Mouse (Mus musculus) adrenal gland, postnatal 4 days (tissue): ENCODE data around the gene Lhx2. TPM values are rescaled to one million over a fixed set of nuclear protein-coding genes. Genes with fewer than 3 reads are reported as not detected.

Experiments
- DNase-seq, 2 experiments: peaks; one replicate each; pipeline ENCODE4 v3.0.0; 2021 to 2022; ENCODE audit warnings: low spot score in 2 of 2, mixed read lengths in 2 of 2
- total RNA-seq, 2 experiments: library from RNA; stranded (reverse); gene quantifications; 2 replicates each; pipeline ENCODE4 v1.2.3; 2021

The Lhx2 gene
- total RNA-seq, 2 experiments from 2014 or later: 0.39 to 1.2 TPM

GRCm38 (mm10) chr2:38346881-38347764, 8.0 kb downstream of the Lhx2 start:
- no peak for DNase-seq

GRCm38 (mm10) chr2:38347811-38348551, 8.9 kb downstream of the Lhx2 start:
- DNase-seq: no peak

GRCm38 (mm10) chr2:38348660-38349420, 9.8 kb downstream of the Lhx2 start:
- DNase-seq: no peak

- DNase-seq: no peak
These were observed 10.6 kb downstream of the Lhx2 start for GRCm38 (mm10) chr2:38349447-38350350.

- no peak for DNase-seq
These were observed 11.3 kb downstream of the Lhx2 start for GRCm38 (mm10) chr2:38350386-38350785.

DNA sequence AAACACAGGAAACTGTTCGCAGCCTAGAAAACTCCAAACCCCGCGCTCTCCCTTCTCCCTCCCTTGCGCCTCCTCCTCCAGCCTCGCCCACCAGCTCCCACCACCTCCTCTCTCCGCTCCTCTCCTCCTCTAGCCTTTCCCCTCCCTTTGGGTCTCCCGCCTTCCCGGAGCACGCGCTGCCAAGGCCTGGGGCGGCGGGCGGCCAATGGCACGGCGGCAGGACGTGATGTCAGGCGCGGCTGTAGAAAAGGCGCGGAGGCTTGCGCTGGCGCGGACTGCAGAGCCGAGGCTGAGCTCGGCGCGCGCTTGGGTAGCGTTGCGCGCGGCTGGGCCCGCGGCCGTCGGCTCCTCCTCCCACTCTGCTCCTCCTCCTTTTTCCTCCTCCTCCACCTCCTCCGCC, 11.7 kb downstream of the Lhx2 start:
- DNase-seq: no peak

GRCm38 (mm10) chr2:38351641-38352320, 12.7 kb downstream of the Lhx2 start:
- DNase-seq: no peak

DNA sequence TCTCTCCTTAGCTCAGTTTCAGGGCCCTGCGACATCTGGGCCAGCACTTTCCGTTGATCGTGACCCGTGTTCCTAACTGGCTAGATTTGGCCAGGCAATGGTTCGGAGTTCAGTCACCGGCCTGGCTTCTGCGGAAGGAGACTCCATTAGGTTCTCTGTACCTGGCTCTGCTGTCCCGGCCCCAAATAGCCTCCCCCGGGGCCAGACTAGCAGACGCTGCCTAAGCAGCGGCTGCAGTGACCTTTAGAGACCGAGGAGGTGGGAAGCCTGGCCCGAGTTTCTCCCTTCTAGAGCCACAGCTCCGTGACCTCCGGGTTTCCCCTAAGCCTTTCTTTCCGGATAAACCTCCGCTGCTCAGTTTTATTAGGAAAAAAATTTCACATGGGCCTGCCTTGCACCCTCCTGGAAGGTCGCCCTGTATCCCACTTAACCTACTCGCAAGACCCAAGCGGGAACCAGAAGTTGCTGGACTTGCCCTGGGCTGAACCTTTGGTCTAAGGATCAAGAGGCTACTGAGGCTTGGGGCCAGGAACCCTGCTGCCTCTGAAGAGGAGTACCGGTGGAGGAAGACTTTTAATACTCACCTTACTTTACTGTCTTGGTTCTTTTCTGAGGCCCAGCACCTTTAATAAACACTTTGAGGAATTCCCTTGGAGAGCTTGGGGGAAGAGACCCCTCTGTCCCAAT, 13.4 kb downstream of the Lhx2 start:
- no peak for DNase-seq

- no peak for DNase-seq
These were observed 13.9 kb downstream of the Lhx2 start for GRCm38 (mm10) chr2:38353008-38353379.

DNA sequence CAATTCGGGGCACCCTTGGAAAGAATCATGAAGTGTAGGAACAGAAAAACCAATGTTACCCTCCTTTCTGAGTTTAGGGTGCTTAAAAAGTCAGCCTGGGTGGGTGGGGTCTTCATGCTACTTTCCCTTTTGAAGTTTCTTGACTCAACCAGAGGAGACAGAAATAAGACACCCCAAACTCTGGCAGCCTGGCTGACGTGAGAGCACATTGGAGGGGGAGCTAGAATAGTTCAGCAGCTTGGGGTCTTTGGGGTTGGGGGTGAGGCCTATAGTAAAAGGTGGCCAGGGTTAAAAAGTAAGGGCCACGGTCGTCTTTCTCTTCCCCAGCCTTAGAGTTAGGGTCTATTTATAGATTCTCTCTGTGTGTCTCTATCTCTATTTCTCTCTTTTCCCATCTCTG, 14.6 kb downstream of the Lhx2 start:
- no peak for DNase-seq

DNA sequence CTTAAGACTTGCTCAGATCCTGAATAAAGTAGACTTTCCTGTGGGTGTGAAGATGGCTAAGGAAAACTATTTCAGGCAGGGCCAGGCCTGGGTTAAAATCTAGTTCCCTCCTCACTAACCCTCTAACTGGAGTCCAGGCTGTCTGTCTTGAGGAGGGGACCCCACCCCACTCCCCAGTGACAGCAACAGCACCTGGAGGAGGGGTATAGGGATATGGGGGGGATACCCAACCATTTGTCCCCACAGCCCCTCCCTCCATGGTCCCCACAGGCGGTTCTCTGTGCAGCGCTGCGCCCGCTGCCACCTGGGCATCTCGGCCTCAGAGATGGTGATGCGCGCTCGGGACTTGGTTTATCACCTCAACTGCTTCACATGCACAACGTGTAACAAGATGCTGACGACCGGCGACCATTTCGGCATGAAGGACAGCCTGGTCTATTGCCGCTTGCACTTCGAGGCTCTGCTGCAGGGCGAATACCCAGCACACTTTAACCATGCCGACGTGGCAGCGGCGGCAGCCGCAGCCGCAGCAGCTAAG, 15.2 kb downstream of the Lhx2 start:
- no peak for DNase-seq

GRCm38 (mm10) chr2:38354717-38355510, 15.8 kb downstream of the Lhx2 start:
- DNase-seq: no peak

DNA sequence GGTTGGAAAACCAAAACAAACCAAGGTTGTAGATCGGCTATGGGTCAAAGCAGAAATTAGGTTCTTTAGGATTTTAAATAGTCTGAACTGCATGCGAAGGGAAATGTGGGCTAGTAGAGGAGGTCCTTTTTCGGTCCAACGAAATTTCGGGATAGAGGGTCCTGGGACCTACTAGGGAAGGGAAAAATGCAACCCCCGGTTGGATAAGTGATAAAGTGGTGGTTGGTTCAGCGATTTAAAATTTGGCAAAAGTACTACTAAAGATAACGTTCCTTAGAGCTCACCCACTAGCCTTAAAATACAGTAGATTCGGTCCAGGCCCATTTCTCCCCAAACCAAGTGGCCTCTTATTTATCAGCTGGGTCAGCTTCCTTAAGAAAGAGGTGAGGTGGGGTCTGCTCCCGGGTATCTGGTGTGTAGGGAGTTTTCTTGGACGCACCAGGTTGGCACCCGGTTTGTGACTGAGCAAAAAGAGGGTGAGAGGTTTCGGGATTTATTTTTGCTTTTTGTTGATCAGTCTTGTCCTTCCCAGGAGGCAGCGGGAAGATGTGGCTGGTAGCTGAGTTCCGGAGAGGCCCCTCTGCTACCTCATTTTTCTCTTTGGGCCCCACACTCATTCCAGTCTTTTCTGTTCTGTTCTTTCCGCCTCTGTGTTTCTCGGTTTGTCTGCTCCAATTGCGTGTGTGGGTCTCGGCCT, 16.8 kb downstream of the Lhx2 start:
- no peak for DNase-seq

DNA sequence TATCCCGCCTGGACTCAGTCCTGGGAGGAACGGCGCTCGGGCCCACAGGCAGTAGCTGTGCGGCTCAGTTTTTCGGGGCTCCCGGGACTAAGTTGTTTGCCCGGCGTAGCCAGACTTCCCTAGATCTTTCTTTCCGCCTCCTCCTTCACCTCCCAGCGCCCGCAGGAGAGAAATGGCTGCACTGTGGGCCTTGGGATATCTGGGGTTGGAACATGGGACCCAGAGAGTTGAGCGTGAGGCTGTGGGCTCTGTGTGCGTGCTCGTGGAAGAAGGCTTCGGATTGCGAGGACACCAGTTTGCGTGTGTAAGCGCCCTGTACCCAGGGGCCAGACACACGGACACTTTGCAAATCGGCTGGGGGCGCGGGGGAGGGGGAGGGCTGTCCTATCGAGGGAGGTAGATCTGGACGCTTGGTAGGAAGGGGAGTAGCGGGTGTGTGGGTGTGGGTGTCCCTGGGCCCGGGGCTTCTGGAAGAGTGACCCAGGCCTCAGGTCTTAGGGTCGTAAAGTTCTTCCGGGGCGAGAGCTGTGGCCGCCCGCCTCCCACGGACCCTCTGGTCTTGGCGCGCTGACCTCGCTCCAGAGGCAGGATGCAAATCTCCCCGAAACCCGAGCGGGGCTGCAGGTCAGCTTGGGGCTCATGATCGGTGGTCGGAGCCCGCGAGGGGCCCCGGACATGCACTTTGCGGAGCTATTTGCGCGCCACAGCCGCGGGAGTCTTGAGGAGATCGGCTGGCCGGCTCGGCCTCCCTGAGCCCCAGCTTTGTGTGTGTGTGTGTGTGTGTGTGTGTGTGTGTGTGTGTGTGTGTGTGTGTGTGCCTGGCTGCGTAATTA, 17.6 kb downstream of the Lhx2 start:
- DNase-seq: no peak

DNA sequence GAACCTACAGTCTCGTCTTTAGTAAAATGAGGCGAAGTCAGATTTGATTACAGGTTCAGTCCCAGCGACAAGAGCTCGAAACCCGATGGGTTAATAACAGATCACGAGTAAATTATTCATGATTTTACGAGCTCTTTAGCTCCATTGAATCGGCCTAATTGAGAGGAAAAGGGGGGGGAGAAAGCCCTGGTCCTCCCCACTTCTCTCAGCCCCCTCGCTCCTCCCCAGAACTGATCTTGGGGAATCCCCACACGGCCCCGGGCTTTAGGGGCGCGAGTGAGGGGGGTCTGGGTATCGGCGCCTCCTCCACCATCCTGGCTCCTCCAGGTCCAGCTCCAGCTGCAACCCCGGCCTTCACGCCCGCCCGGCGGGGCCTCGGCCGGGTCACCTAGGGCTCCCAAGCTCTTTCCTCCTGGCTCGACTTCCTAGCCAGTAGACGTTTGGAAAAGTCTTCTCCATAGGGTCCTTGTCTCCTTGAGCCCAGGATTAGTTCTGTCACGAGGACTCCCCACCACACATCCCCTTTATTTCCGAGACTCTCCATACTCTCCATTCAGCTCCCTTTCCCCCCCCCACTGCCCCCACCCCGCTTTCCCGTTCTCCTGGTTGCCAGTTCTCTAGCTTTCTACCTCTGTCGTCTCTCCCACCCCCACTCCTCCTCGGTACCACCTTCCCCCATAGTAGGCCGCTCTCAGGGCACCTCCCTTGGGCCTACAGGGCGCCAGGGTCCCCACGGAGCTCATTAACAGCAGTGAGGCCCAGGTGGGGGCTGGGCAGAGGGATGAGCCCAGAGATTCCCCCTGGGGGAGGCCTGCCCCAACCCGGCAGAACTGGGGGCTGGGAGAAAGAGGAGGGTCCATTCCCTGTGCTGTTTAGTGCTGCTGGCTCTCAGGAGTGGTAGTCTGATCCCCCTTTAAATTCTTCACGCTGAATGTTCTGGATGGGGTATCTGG, 18.5 kb downstream of the Lhx2 start:
- DNase-seq: no peak

DNA sequence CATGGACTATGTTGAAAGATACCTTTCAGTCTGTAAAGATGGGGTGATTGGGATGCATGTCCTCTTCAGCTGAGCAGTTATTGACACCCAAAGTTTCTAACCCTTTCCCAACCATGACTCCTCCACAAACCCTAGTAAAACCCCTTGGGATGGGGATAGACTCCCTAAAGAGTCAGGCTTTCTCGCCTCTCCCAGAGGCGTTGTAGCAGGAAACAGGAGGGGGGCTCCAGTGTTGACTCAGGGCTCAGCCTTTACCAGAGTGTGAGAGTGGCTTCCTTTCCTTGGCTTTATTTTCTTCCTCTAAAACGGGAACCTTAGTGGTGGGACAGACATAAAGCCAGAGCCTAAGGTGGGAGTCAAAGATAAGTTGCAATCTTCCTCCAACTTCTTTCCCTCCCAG, 19.5 kb downstream of the Lhx2 start:
- no peak for DNase-seq
